Mouse (Mus musculus): ENCODE data around the gene Arl1.
"Not testable (repeated sequence)": the region's sequence is repeated elsewhere in the genome, so short reads cannot be mapped to it uniquely, and the experiment has no call there.

Arl1 gene

DNA sequence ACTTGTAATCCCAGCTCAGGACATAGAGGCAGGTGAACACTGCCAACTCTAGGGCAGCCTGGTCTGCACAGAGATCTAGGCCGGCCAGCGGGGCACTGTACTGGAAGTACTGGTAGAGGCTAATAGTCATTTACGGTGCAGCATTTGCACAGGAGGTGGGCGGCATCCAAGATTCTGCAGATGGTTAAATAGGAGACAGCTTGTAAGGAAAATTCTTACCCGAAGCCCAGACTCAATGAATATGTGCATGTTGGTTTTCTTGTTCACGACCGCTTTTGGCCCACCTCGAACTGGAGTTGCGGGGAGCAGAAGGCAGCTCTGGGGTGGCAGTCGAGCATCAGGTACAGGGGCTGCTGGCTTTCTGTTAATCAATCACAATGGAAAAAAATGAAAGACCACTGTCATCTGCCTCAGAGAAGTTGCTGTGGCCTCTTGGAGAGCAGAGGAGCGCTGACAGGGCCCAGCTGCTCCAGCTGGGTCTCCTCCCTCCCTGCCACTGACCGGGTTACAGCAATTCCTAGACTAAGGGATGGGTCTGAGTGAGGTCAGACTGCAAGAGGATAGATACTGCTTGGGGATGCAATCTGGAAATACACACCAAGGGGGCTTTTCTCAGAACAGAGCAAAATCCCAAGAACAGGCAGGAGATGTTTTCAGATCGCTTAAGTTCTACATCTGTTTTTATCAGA, 31.0 kb downstream of the Arl1 start:
- DNase-seq (ENCODE audit: low read depth, low spot score) = no peak

DNA sequence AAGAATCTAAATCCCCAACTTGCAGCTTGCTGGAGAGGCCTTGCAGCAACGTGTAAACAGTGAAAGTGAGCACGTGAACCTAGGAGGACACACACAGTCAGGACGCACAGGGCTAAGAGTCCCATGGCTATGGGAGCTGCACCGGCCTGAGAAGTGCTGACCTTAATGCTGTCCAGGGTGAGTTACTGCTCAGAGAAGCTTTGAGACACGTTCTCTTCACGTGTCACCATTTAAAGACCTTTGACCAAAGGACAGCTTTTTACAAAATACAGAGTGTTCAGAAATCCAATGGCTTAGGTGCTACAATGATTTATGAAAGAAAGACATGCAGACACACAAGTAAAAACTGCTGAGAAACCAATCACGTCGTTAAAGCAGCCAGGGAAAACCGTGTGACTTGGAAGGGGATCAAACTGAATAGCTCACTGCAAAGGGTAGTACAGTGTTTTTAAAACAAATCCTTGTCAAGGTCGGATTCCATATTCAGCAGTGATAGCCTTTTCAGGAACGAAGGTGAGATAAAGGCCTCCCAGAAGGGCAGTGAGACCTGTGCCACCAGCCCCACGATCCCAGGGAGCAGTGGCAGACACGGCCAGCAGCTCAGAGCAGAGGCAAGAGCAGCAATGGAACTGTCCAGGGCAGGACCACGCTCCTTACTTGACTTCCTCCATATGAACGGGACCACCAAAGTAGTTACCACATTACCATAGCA, 34.9 kb downstream of the Arl1 start:
- no peak for DNase-seq (ENCODE audit: low read depth, low spot score)

DNA sequence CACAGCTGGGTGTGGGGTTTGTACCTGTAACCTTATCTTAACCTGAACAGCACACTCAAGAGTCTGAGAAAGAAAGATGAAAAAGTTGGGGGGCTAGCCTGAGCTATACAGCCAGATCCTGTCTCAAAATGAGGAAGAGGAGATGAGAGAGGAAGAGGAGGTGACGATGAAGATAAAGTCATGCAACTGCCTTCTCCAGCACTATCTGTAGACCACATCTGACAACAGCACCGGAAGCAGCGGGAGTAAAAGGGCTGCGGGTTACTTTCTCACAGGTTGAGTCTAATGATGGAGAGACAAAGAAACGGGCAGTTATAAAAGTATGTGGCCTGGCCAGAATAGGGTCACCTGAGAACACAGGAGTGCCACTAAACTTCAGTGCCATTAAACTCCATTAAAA, 38.3 kb downstream of the Arl1 start:
- DNase-seq (ENCODE audit: low read depth, low spot score) = no peak

DNA sequence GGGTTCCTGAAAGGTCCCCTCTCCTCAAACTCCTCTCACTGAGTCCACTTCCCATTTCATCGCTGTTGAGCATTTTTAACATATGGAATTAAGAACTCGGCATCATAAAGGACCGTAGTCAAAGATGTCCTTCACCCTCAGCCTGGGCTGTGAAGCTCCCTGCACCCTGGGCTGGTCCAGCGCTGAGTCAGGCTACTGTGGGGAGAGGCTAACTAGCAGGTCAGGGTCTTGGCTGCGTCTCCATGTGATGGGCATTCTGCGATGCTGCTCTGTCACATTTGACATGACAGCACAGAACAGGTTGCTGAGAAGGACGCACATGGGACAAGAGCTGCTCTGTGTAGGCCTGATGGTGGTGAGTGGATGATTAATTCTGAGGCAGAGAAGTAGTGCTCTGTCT, 39.0 kb downstream of the Arl1 start:
- no peak for DNase-seq (ENCODE audit: low read depth, low spot score)

DNA sequence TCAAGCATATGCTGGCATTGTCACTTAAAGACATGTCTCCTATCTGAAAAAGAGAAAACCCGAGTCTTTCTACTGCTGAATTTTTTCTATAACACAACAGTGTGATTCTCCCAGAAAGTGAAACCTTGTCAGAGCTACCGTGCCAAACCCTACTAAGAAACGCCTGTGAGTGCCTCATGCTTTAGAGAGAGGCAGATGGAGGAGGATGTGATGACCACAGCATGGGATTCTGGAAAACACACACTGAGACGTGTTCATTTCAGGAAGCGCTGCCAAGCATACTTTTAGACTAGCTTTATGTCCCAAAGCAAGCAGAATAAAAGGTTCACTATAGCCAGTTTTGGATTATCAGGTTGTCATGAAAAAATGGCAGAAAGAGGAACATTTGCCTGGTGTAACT, 42.3 kb downstream of the Arl1 start:
- DNase-seq (ENCODE audit: low read depth, low spot score) = not testable (repeated sequence)

DNA sequence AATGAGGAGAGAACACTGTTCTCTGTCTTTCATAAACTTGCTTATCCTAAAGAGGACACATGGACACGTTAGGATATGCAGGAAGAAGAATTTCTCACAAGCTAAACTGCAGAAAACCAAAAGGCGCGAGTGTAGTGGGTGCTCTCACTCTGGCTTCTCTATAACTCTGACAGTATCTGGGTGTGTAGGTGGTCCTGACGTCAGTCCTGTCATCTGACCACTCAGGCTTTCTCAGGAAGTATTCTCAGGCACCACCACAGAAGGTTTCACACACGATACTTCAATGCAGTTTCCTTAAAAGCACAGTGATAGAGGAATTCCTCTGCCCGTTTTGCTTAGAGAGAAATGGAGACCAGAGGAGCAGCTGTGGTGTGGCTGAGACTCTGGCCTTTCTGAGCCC, 45.5 kb downstream of the Arl1 start:
- no peak for DNase-seq (ENCODE audit: low read depth, low spot score)

DNA sequence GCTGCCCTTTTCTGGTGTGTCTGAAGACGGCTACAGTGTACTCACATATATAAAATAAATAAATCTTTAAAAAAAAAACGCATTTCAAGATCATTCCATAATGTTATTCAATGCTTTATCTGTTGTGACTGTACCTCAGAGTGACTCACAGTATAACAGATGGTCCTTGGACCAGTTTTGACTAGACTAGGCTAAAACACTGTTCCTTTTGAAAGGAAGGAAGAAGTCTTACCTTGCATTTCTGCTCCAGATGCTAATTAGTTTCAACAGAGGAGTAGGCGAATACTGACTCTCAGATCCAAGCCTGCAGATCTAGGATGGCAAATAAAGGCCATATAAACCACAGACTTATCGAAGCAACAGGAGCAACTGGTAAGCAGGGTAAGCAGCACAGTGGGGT, 50.1 kb downstream of the Arl1 start:
- DNase-seq (ENCODE audit: low read depth, low spot score) = no peak

DNA sequence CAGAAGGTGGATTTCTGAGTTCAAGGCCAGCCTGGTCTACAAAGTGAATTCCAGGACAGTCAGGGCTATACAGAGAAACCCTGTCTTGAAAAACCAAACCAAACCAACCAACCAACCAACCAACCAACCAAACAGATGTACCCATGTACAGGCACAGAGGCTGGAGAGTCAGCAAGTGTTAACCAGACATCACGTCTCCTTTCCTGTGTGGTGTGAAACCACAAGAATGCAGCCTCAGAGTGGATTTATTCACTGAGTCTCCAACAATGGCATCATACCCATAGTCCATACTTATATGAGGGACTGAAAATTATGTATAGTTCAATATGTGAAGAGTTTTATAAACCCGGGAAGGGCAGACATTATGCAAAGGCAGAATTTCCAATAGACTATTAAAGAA, 52.5 kb downstream of the Arl1 start:
- not testable (repeated sequence) for DNase-seq (ENCODE audit: low read depth, low spot score)

DNA sequence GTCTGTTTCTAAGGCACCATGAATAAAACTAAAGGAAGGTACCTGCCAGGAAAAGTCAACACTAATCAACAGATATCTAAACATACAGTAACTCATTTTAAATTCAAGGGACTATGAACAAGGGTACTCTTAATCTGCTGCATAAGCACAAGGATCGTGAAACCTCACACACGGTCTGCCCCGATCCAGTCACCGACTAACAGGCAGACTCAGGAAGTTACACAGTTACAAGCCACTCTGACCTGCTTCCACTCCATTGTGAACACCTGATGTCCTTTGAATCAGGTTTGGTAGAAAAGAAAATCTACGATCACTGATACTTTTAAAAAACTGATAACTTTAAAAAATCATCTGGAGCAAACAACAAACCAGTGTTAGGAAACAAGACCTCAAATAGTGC, 53.3 kb downstream of the Arl1 start:
- DNase-seq (ENCODE audit: low read depth, low spot score) = no peak

DNA sequence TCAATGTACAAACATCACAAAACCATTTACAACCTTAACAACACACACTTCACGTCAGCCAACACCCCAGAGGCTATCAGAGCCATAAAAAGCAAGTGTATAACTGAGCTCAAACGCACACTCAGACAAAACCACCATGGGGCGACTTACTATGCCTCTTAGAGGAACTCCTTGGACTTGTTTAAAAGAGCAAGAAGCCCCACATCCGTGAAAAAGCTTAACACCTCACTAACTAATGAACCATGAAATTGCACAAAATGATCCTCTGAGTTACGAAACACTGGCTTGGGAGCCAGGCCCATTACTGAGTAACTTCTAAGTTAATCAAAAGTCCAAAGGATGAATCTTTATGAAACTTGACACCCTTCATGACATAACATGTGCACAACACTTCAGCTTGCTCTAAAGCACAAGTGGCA, 53.9 kb downstream of the Arl1 start:
- no peak for DNase-seq (ENCODE audit: low read depth, low spot score)

DNA sequence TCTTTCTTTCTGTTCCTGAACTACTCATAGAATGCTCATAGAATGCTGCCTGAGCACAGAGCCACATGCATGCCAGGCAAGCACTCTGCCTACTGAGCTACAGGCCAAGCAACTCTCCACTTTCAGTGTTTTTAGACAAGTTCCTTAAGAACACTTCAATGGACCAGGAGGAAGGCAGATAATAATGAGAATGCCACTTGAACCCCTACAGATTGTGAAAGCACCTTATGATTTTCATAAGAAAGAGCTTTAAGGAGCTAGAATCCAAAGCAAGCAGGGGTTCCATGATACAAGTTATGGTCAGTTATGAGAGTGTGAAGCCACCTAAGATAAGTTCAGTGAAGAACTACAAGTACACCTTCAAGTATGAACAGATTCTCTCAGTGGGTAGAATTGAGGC, 63.0 kb downstream of the Arl1 start:
- DNase-seq (ENCODE audit: low read depth, low spot score) = no peak
